ENCODE assay signal across 8 mouse cellular contexts in the genomic region with DNA sequence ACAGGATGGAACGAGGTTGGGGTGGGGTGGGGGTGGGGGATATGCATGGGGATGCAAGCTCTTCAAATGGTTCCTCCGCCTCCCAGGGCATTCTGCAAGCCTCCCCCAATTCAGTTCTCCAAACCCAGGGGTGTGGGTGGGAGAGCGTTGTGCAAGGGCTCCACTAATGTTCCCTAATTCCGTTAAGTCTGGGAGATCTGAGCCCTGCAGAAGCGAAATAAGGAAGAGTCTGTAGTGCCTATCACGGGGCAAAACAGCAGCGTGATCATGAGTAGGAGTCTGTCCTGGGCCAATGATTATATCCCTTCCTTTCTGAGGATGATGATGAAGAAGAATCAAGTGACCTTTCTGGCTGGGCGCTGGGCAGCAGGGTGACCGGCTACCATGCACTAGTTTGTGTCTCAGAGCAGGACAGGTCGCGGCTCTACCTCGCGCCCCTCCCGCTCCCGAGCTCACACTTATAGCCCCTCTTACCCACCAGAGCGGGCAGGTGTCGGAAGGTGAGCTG. TPM values are rescaled to one million over a fixed set of nuclear protein-coding genes. Genes with fewer than 3 reads are reported as not detected.
A peak's percentile ranks its signal among the peaks of the same experiment; 100 is the strongest.
DNase-seq lines count a peak whose midpoint lies in the region; ATAC-seq and TF ChIP-seq lines count a peak whose summit lies in the region.

No protein-coding gene starts in this region.

- peaks cover 27% of the 10 kb centered on the region for H3K27me3 ChIP-seq in embryonic facial prominence, embryonic 10.5 days (replicated peaks; ENCODE audit: low read depth, poor library complexity, severe bottlenecking)
- H3K27me3 ChIP-seq in heart, embryonic 13.5 days (replicated peaks): no peaks in the 10 kb centered on the region
- no peaks in the 10 kb centered on the region for H3K27me3 ChIP-seq in liver, adult 2 months (ENCODE audit: control insufficient read depth, insufficient read depth, low read length)
- H3K27me3 ChIP-seq in midbrain, embryonic 14.5 days (ENCODE audit: control insufficient read depth, insufficient read depth, low read length): peaks cover 29% of the 10 kb centered on the region; the same call in 1 of the 2 replicates

- H3K4me3 ChIP-seq in embryonic facial prominence, embryonic 10.5 days: peak overlapping the region; percentile 72
- H3K4me3 ChIP-seq in heart, embryonic 13.5 days: peak overlapping the region; percentile 87
- peak overlapping the region; percentile 87 for H3K4me3 ChIP-seq in liver, adult 2 months (ENCODE audit: insufficient read depth, low read depth, low read length)
- H3K4me3 ChIP-seq in midbrain, embryonic 14.5 days (replicated peaks; ENCODE audit: low read depth, low read length): peak overlapping the region; percentile 50

- DNase-seq in right cerebral cortex, adult 18-20 months: peak; percentile 7
- no peak for DNase-seq in right cerebral cortex, postnatal 25 days
- no peak for DNase-seq in embryonic facial prominence, embryonic 10.5 days (ENCODE audit: low spot score)
- no peak for DNase-seq in liver, adult 2 months (ENCODE audit: extremely low read depth, low read depth, low spot score)
- peak; percentile 34 for DNase-seq in midbrain, embryonic 14.5 days
- no peak for DNase-seq in adrenal gland, postnatal 25 days
- no peak for DNase-seq in adipocyte (ENCODE audit: low spot score)

- no peak for TF ChIP-seq POLR2A in liver, adult 2 months (IDR thresholded peaks at IDR 0.05; ENCODE audit: extremely low read depth, insufficient read depth, low read length)

- peak overlapping the region; percentile 91 for H3K27ac ChIP-seq in embryonic facial prominence, embryonic 10.5 days (replicated peaks)
- peak overlapping the region; percentile 80 for H3K27ac ChIP-seq in heart, embryonic 13.5 days (replicated peaks)
- peak overlapping the region; percentile 52 for H3K27ac ChIP-seq in liver, adult 2 months (replicated peaks; ENCODE audit: insufficient read depth, low read depth, low read length)
- no peak overlapping the region for H3K27ac ChIP-seq in midbrain, embryonic 14.5 days (replicated peaks; ENCODE audit: low read depth, low read length)

- no peak for TF ChIP-seq CTCF in liver, adult 2 months (IDR thresholded peaks at IDR 0.05; ENCODE audit: low read depth, low read length)

- under 1% methylated on average over 17 of the region's 17 CpGs for WGBS in embryonic facial prominence, embryonic 10.5 days
- WGBS in heart, embryonic 13.5 days: 2% methylated on average over 17 of the region's 17 CpGs
- under 1% methylated on average over 17 of the region's 17 CpGs for WGBS in liver, adult 2 months
- WGBS in midbrain, embryonic 14.5 days: under 1% methylated on average over 17 of the region's 17 CpGs

- H3K79me2 ChIP-seq in liver, adult 2 months (ENCODE audit: control insufficient read depth, insufficient read depth, low read length): no peaks in the 10 kb centered on the region; the same call in 1 of the 2 replicates

- H3K9me3 ChIP-seq in embryonic facial prominence, embryonic 10.5 days: no peaks in the 10 kb centered on the region
- peaks cover 4% of the 10 kb centered on the region; the same call in 1 of the 2 replicates for H3K9me3 ChIP-seq in heart, embryonic 13.5 days
- H3K9me3 ChIP-seq in midbrain, embryonic 14.5 days (ENCODE audit: control insufficient read depth, low read length): no peaks in the 10 kb centered on the region

- peak overlapping the region; percentile 89 for H3K4me2 ChIP-seq in heart, embryonic 13.5 days
- H3K4me2 ChIP-seq in midbrain, embryonic 14.5 days (ENCODE audit: low read length): peak overlapping the region; percentile 93

- peaks cover 17% of the 10 kb centered on the region for H3K4me1 ChIP-seq in embryonic facial prominence, embryonic 10.5 days
- peaks cover 41% of the 10 kb centered on the region for H3K4me1 ChIP-seq in heart, embryonic 13.5 days
- peaks cover 3% of the 10 kb centered on the region; the same call in 1 of the 2 replicates for H3K4me1 ChIP-seq in liver, adult 2 months (ENCODE audit: control insufficient read depth, insufficient read depth, low read length)
- H3K4me1 ChIP-seq in midbrain, embryonic 14.5 days (ENCODE audit: control insufficient read depth, insufficient read depth, low read length): 0 out of 2 replicates have a peak, but pooled peaks cover 3% of the 10 kb centered on the region

- ATAC-seq in heart, embryonic 13.5 days (ENCODE audit: extremely low read depth, insufficient number of reproducible peaks, low FRiP score, low TSS enrichment): peak; percentile 5; the same call in 1 of the 2 replicates
- peak; percentile 25 for ATAC-seq in midbrain, embryonic 14.5 days (ENCODE audit: low FRiP score, low TSS enrichment)

- peak overlapping the region; percentile 87 for H3K9ac ChIP-seq in heart, embryonic 13.5 days
- H3K9ac ChIP-seq in liver, adult 2 months (ENCODE audit: low read depth, low read length): peak overlapping the region; percentile 80
- H3K9ac ChIP-seq in midbrain, embryonic 14.5 days (replicated peaks; ENCODE audit: low read length): peak overlapping the region; percentile 45

- peaks cover 11% of the 10 kb centered on the region for H3K36me3 ChIP-seq in embryonic facial prominence, embryonic 10.5 days (replicated peaks)
- peaks cover 12% of the 10 kb centered on the region for H3K36me3 ChIP-seq in heart, embryonic 13.5 days
- no peaks in the 10 kb centered on the region for H3K36me3 ChIP-seq in liver, adult 2 months (ENCODE audit: control insufficient read depth, insufficient read depth, low read length)
- H3K36me3 ChIP-seq in midbrain, embryonic 14.5 days (ENCODE audit: control insufficient read depth, insufficient read depth, low read length): no peaks in the 10 kb centered on the region

RNA-seq across cellular contexts. Expression of a gene that starts 0.6 kb away (rescaled TPM):
- 14.2 and 16.8 TPM in 2 replicates for polyA plus RNA-seq in embryonic facial prominence, embryonic 10.5 days (2016; fragmentation: Nextera tagmentation; extraction: Ambion mirVana)
- 16.8 and 23.2 TPM in 2 replicates for polyA plus RNA-seq in heart, embryonic 13.5 days (2015; fragmentation: Nextera tagmentation; extraction: Ambion mirVana)
- total RNA-seq in liver, adult 2 months (2014; rRNA removed): 1.2 and 1.9 TPM in 2 replicates
- polyA plus RNA-seq in liver, adult 2 months (2012; rRNA removed): 0.29 and 0.38 TPM in 2 replicates
- polyA plus RNA-seq in midbrain, embryonic 14.5 days (2014; fragmentation: Nextera tagmentation; extraction: Ambion mirVana): 3.6 and 6.0 TPM in 2 replicates
- total RNA-seq in adrenal gland, postnatal 25 days (2021): 4.5 and 8.0 TPM in 2 replicates

Comparison
In these comparisons a context has a peak if more than half of its experiments do, and no peak if none do; other contexts are left out.
1. DNase-seq: peak in right cerebral cortex, adult 18-20 months (single experiment) and midbrain, embryonic 14.5 days (single experiment); none in right cerebral cortex, postnatal 25 days (single experiment), embryonic facial prominence, embryonic 10.5 days (single experiment), liver, adult 2 months (single experiment), adrenal gland, postnatal 25 days (single experiment) and adipocyte (single experiment).
2. Peak in every context shown above with its lines, with median percentiles within 50 percentile points of each other: H3K4me3 ChIP-seq and H3K9ac ChIP-seq.